Mouse (Mus musculus): ENCODE data around the gene Pou2f1. TPM values are rescaled to one million over a fixed set of nuclear protein-coding genes. Genes with fewer than 3 reads are reported as not detected.
A peak's percentile ranks its signal among the peaks of the same experiment; 100 is the strongest.

The Pou2f1 gene
- total and polyA plus RNA-seq, 2 experiments from 2014 or later: 21.5 to 27.2 TPM

DNA sequence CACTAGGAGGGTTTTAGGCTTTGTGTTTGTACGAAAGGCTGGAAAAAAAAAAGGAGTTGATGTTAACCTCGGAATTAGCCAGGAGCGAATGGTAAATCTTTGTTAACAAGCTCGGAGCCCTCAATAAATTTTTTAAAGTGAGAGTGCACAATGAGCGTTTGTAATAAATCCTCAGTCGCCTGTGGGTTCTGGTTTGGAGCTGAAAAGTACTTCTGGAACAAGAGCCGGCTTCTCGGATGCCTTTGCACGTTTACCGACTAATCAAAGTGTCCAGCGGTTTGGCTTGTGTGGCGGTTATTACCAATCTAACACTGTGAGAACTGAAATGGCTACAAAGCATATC, 167.9 kb downstream of the Pou2f1 start:
- DNase-seq (ENCODE audit: low spot score): no peak
- no peak overlapping the region for H3K9ac ChIP-seq (replicated peaks; ENCODE audit: low read length, poor library complexity, severe bottlenecking)
- H3K4me1 ChIP-seq (ENCODE audit: insufficient read depth, low read length): no peaks in the 10 kb centered on the region
- H3K4me3 ChIP-seq (ENCODE audit: low read depth, low read length): peak overlapping the region; percentile 25
- no peak for TF ChIP-seq CTCF (IDR thresholded peaks at IDR 0.05)
- no peaks in the 10 kb centered on the region for H3K27me3 ChIP-seq (ENCODE audit: insufficient read depth, low read length)
- ATAC-seq (ENCODE audit: low FRiP score): no peak
- peak overlapping the region; percentile 50 for H3K4me2 ChIP-seq (ENCODE audit: low read depth, low read length, poor library complexity, severe bottlenecking)
- WGBS: 14% methylated on average over 12 of the region's 12 CpGs
- no peaks in the 10 kb centered on the region for H3K36me3 ChIP-seq (ENCODE audit: insufficient read depth, low read length)
- no peak overlapping the region for H3K27ac ChIP-seq (ENCODE audit: low read depth, low read length)
- H3K9me3 ChIP-seq (ENCODE audit: low read length): no peaks in the 10 kb centered on the region

DNA sequence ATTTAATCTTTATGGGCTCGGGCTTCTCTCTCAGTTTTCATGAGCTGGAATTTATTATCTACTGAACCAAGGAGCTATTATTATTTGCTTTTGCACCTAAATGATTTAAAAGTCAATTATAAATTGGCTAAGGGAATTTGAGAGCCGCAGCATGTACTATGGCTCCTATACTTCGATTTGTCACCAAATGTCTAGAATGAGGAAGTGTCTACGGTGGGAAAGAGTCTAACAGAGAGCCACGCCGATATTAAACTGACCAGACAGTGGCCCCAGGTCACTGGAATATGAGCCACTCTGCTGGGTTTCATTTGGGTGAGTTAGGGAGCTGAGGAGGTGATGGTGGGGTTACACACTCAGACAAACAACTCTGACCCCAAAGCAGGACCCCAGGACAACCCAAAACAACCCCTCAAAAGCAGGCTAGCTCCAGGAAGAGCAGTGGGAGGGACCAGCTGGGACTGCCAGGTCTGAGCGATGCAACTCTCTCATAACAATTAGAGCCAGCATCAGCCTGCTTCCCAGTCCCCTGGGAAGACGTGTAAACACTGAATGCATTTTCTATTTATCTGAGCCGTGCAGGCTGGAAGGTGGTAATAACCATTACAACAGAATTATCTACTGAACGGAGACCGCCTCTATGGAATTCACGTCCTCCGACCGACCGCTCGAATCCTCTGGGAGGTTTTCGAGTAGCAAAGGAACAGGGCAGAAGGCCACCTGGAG, 168.4 kb downstream of the Pou2f1 start:
- WGBS: 16% methylated on average over 17 of the region's 17 CpGs
- Histone ChIP-seq H3K9ac (replicated peaks; ENCODE audit: low read length, poor library complexity, severe bottlenecking) (no peak overlapping the region), H3K27ac (ENCODE audit: low read depth, low read length) (0 out of 2 replicates have a peak overlapping the region, but pooled peaks have one; percentile 28), H3K9me3 (ENCODE audit: low read length) (no peaks in the 10 kb centered on the region), H3K4me3 (ENCODE audit: low read depth, low read length) (peak overlapping the region; percentile 25), H3K4me2 (ENCODE audit: low read depth, low read length, poor library complexity, severe bottlenecking) (peak overlapping the region; percentile 50), H3K27me3 (ENCODE audit: insufficient read depth, low read length) (no peaks in the 10 kb centered on the region), H3K4me1 (ENCODE audit: insufficient read depth, low read length) (no peaks in the 10 kb centered on the region), H3K36me3 (ENCODE audit: insufficient read depth, low read length) (no peaks in the 10 kb centered on the region)
- ATAC-seq (ENCODE audit: low FRiP score): 0 out of 2 replicates have a peak, but pooled peaks have one; percentile 31
- DNase-seq (ENCODE audit: low spot score): peak; percentile 64
- no peak for TF ChIP-seq CTCF (IDR thresholded peaks at IDR 0.05)

DNA sequence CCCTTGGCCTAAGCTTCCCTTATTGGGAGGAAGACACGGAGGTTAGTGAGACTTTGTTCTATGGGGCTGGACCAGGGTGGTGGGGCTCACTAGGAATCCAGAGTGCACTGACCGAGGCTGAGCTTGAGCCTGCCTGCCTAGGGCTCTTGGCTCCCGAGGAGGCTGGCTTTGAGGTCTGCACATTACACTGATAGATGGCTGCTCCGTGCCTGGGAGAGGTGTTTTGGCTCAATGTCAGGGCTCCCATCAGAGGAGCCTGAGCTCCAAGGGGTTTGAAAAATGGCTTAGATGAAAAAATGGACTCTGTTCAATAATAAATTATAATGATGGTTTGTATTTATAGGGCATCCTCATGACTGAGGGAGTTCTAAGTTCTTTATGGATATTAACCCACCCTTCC, 169.2 kb downstream of the Pou2f1 start:
- WGBS: 40% methylated on average over 4 of the region's 4 CpGs
- ATAC-seq (ENCODE audit: low FRiP score) (no peak), DNase-seq (ENCODE audit: low spot score) (no peak)
- H3K27ac ChIP-seq (ENCODE audit: low read depth, low read length): no peak overlapping the region
- no peak overlapping the region for H3K4me2 ChIP-seq (ENCODE audit: low read depth, low read length, poor library complexity, severe bottlenecking)
- H3K9ac ChIP-seq (replicated peaks; ENCODE audit: low read length, poor library complexity, severe bottlenecking): no peak overlapping the region
- no peaks in the 10 kb centered on the region for H3K4me1 ChIP-seq (ENCODE audit: insufficient read depth, low read length)
- H3K36me3 ChIP-seq (ENCODE audit: insufficient read depth, low read length): no peaks in the 10 kb centered on the region
- no peak for TF ChIP-seq CTCF (IDR thresholded peaks at IDR 0.05)
- H3K4me3 ChIP-seq (ENCODE audit: low read depth, low read length): no peak overlapping the region
- H3K9me3 ChIP-seq (ENCODE audit: low read length): no peaks in the 10 kb centered on the region
- no peaks in the 10 kb centered on the region for H3K27me3 ChIP-seq (ENCODE audit: insufficient read depth, low read length)

DNA sequence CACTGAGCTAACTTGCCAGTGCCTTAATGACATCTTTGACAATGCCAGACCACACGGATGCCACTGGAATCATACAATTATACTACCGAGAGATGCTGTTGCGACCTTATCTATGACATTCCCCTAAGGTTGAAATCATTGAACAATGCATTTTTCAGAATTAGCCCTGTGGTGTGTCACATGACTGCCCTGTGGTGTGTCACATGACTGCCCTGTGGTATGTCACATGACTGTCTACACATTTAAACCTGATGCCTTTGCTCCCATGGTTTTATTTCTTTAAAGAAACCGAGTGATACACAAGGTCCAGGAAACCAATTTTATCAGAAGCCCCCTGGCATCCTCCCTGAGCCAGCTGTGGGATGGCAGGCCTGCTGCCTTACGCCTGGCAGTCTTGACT, 172.6 kb downstream of the Pou2f1 start:
- Histone ChIP-seq H3K9me3 (ENCODE audit: low read length) (no peaks in the 10 kb centered on the region), H3K4me1 (ENCODE audit: insufficient read depth, low read length) (no peaks in the 10 kb centered on the region), H3K27me3 (ENCODE audit: insufficient read depth, low read length) (no peaks in the 10 kb centered on the region), H3K9ac (replicated peaks; ENCODE audit: low read length, poor library complexity, severe bottlenecking) (no peak overlapping the region), H3K36me3 (ENCODE audit: insufficient read depth, low read length) (no peaks in the 10 kb centered on the region), H3K27ac (ENCODE audit: low read depth, low read length) (no peak overlapping the region), H3K4me3 (ENCODE audit: low read depth, low read length) (no peak overlapping the region), H3K4me2 (ENCODE audit: low read depth, low read length, poor library complexity, severe bottlenecking) (no peak overlapping the region)
- WGBS: 90% methylated on average over 5 of the region's 5 CpGs
- TF ChIP-seq CTCF (IDR thresholded peaks at IDR 0.05): no peak
- DNase-seq (ENCODE audit: low spot score) (no peak), ATAC-seq (ENCODE audit: low FRiP score) (no peak)

DNA sequence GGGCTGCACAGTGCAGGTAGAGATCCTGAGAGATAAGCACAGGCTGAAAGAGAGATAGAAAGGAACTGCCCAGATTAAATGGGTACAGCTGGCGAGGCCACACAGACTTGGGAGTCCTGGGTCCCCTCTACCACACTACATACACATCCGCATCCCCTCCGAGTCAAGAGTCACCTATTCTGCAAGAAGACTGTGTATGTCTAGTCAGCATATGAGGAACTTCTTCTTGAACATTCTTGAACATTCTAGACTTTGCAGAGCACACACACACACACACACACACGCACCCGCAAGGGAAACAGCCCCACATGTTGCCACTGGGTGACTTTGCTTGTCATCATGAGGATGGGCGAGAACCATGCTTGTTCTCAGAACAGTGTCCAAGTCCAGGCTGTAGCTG, 173.9 kb downstream of the Pou2f1 start:
- ATAC-seq (ENCODE audit: low FRiP score) (no peak), DNase-seq (ENCODE audit: low spot score) (no peak)
- 90% methylated on average over 6 of the region's 6 CpGs for WGBS
- Histone ChIP-seq H3K36me3 (ENCODE audit: insufficient read depth, low read length) (no peaks in the 10 kb centered on the region), H3K27me3 (ENCODE audit: insufficient read depth, low read length) (no peaks in the 10 kb centered on the region), H3K9me3 (ENCODE audit: low read length) (no peaks in the 10 kb centered on the region), H3K9ac (replicated peaks; ENCODE audit: low read length, poor library complexity, severe bottlenecking) (no peak overlapping the region), H3K4me1 (ENCODE audit: insufficient read depth, low read length) (no peaks in the 10 kb centered on the region), H3K4me3 (ENCODE audit: low read depth, low read length) (no peak overlapping the region), H3K27ac (ENCODE audit: low read depth, low read length) (no peak overlapping the region), H3K4me2 (ENCODE audit: low read depth, low read length, poor library complexity, severe bottlenecking) (no peak overlapping the region)
- no peak for TF ChIP-seq CTCF (IDR thresholded peaks at IDR 0.05)

DNA sequence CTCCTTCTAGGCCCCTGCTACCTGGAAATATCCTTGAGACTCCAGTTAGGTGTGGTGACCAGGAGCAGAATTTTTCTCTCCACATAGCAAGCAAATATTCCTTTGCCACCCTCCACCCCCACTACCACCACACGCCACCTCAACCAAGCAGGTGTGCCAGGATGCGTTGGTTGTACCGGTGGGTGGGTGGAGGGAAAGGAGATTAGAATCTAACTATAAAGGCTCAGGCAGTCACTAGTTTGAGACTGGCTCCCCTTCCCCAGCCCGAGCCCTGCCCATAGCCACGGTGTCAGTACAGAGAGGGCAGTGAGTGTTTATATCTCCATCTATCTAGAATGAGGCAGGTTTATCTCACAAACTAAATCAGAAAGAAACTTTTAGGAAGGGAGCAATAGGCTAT, 174.3 kb downstream of the Pou2f1 start:
- Histone ChIP-seq H3K27me3 (ENCODE audit: insufficient read depth, low read length) (no peaks in the 10 kb centered on the region), H3K4me3 (ENCODE audit: low read depth, low read length) (no peak overlapping the region), H3K4me2 (ENCODE audit: low read depth, low read length, poor library complexity, severe bottlenecking) (no peak overlapping the region), H3K9me3 (ENCODE audit: low read length) (no peaks in the 10 kb centered on the region), H3K9ac (replicated peaks; ENCODE audit: low read length, poor library complexity, severe bottlenecking) (no peak overlapping the region), H3K36me3 (ENCODE audit: insufficient read depth, low read length) (no peaks in the 10 kb centered on the region), H3K4me1 (ENCODE audit: insufficient read depth, low read length) (no peaks in the 10 kb centered on the region), H3K27ac (ENCODE audit: low read depth, low read length) (no peak overlapping the region)
- DNase-seq (ENCODE audit: low spot score): no peak
- no peak for TF ChIP-seq CTCF (IDR thresholded peaks at IDR 0.05)
- no peak for ATAC-seq (ENCODE audit: low FRiP score)
- 87% methylated on average over 5 of the region's 5 CpGs for WGBS
